Mouse (Mus musculus) thymus, postnatal 4 days (tissue): ENCODE measurements around the gene Gm45521.

Experiments used
- DNase-seq: peaks from one replicate; pipeline ENCODE4 v3.0.0; 2021

The Gm45521 gene

DNA sequence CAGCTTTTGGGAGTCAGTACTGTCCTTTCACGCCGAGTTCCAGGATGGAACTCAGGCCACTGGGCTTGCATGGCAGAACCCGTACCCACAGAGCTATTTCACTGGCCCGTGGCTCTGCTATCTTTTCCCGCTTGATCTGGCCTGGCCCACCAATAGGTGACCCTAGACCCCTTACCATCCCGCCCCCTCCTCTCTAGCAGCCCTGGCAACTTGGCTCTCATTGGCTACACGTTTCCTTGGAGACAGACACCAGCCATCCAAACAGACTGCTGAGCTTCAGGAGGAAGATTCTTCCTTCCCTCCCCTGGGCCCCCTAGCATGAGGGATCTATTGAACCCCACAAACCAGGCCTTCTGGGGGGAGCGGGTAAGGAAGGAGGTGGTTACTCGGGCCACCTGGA, at the start of gene Gm45521:
Gene Gm45521 (plus strand): TSS at position 240 of the 400 bp plus-strand sequence.
- DNase-seq = no peak

DNA sequence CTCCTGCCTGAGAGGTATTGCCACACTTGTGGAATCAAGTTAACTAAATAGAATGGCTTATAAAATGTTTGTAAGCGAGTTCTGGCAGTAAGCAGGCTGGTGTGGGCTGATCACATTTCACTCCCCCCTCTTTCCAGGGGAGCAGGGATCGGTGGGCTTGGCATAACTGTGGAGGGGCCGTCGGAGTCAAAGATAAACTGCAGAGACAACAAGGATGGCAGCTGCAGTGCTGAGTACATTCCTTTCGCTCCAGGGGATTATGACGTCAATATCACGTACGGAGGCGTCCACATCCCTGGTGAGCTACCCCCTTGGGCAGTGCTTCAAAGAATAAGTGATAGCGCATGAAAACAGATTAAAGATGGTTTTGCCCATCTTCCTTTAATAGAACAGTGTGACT, 47.6 kb upstream of the Gm45521 start:
- no peak for DNase-seq

DNA sequence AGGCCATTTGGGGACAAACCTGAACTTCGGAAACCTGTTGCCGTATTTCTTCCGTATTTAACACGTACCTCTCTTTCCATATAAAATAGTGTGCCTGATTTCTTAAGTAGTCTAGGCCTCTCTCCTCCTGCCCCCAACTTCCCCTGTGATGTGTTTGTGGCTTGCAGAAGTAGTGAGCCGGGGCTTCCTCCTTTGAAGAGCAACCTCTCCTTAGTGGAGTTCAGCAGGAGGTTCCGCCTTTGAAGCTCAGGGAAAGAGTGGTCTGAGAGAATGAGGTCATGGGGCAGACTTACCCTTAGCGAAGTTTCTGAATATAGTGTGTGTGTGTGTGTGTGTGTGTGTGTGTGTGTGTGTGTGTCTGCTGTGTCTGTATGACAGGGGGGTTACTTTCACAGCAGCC, 43.2 kb upstream of the Gm45521 start:
- peak; percentile 47 for DNase-seq

DNA sequence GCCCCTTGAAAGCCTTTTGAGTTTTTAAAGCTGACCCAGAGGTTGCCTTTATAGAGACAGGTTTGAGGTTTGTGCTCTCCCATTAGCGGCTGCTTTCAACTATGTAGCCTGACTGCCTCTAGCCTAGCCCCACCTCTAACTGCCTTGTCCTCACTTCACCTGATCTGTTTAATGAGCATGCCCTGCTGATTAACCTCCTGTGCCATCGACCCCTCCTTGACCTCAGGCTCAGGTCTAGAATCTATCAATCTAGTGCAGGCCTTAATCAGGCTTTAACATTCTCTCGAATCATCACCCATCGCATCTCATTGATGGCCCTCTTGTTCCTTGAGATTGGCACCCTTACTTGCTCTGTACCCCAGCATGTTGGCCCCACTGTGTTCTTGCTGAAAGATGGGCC, 42.6 kb upstream of the Gm45521 start:
- DNase-seq = no peak

DNA sequence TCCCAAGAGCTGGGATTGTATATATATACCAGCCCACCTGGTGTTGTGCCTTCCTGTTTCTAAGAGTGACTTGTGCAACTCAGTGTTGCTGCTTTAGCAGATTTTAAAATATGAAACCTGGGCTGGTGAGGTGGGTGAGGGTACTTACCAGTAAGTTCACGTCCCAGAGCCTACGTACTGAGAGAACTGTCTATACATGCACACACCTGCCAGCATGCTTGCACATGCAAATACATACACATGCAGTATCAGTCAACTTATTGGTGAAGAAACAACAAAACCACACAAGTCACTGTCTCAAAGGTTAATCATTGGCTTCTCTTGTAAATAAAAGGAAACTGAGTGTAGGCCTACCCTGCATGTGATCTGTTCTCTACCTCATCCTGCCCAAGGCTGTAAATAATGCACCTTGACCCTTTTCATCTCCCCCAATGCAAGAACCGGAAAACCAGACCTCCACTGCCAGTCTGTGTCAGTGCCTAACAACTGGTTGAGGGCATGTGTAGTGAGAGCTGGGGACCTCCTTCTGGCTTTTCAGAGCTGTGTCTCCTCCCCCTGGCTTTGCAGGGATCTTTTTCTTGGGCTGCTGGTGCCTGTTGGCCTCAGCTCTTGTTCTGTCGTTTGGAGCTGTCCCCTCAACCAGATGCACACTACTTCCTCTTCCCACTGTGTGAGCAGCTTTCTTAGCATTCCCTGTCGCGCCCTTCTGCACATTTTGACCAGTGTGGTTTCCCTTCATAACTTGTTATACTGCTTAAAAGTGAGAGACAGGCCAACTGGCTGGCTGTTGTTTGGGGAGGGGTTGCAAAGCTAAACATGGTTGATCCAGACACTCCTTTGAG, 38.7 kb upstream of the Gm45521 start:
- no peak for DNase-seq

DNA sequence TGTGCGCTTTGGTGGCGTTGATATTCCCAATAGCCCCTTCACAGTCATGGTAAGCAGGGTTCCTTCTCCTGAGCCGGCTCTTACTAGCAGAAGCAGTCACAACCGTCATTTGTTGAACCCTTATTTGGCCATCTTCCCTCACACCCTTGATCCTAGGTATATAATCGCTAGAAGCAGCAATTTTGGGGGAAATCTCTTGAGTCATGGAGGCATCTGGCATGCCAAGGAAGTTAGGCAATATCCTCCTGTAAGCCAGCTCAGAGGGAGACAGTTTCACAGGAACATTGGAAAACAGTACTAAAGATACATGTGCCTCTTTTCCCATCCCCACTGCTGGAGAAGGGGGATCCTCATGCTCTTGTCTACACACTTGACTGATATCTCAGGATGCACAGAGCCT, 37.8 kb upstream of the Gm45521 start:
- DNase-seq = no peak

DNA sequence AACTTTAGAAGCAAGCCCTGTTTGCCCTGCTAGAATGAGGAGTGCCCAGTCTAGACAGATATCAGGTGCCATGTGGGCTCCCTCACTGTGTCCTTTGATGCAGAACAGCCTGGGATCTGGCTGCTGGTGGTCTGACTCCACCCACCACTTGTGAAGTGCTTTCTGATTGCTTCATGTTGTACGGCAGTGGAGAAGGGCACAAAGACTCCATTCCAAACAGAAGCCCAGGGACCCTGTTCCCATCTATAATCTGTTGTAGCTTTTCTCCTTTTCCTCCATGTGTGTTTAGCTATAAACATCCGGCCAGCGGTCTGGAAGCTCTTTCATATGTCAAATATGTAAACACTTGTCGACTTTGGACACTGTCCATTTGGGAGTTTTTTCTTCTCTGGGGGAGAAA, 37.2 kb upstream of the Gm45521 start:
- DNase-seq = no peak

DNA sequence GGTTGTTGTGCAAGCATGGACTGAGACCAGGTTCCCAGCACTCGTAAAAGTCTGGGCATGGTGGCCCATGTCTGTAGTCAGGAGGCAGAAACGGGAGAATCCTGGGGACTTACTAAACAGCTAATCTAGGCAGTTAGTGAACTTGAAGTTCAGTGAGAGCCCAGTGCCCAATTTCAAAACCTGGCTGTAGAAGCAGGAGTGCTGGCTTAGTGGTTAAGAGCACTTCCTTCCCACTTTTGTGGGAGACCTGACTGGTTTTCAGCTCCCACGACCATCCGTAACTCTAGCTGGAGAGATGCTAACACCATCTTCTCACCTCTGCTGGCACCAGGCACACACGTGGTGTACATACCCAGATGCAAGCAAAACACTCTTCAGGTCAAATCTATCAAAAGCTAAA, 35.6 kb upstream of the Gm45521 start:
- DNase-seq = no peak

DNA sequence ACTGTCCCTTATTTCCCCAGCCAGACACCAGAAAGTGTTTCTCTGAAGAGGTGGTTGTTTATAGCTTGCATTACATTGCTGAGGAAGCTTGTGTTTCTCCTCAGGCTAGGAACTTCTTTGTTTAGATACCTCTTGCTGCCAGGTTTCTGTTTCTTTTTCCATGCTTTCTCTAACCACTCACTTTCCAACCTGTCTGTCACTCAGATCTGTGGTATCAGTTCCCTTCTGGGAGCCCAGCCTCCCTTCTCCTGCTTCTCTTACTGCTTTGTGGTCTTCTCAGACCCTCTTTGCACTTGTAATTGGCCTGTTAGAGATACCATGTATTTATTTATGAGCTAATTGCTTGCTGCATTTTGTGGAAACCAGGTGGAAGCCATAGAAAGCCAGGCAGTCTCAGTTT, 33.5 kb upstream of the Gm45521 start:
- no peak for DNase-seq

DNA sequence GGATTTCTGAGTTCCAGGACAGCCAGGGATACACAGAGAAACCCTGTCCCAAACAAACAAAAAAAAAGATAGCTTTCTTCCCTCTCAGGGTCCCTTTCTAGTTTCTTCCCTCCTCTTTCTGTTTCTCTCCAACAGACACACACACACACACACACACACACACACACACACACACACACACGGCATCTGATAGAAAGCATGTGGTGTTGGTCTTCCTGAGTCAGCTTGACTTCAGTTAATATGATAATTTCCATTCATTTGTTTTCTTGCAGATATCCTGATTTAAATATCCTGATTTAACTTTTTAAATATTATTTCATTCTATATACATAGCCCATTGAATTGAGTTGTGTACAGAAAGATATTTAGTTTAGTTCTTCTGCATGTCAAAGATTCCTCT, 28.7 kb upstream of the Gm45521 start:
- DNase-seq = no peak

DNA sequence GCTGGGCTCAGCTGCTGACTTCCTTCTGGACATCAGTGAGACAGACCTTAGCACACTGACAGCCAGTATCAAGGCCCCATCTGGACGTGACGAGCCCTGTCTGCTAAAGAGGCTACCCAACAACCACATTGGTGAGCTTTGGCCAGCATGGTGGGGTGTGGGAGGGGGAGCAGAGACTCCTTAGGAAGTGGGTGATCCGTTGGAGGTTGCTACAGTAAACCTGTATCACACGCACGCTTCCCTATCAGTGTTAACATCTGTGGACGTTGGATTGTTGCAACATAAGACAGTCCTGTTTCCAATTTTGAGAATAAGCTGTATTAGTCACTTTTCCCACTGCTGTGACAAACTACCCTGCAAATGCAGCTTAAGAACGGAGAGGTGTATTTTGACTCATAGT, 28.1 kb upstream of the Gm45521 start:
- no peak for DNase-seq

DNA sequence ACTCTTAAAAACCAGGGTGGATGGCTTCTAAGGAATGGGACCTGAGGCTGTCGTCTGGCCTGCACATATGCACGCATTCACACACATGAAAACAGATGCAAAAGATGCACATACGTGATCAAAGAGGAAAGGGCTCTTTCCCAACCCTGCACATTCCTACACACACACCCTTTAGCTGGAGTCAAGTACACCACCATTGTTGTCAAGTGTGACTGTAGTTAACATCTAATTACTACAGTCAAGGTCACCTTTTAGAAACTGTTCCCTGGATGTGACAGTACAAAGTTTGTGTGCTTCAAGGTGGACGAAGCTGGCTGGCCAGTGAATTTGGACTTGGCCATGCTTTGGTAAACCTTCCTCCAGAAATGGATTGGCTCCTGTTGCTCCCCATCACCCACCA, 24.9 kb upstream of the Gm45521 start:
- DNase-seq = no peak

DNA sequence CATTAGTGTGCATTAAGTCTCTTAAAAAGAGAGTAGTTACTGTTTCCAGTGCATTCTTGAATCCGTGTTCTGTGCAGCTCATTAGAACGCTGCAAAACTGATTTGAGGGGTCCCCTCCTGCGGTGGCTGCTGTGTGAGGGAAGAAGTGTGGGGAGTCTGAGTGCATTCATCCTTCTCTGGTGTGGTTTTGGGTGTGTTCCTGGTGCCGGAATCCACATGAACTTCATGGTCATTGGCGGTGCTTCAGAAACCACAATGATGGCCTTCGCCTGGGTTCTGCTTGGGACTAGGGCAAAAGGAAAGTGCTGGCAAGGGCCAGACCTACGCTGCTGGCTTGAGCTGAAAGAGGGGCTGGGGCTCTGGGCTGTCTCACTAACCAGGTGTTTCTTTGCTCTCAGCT, 22.9 kb upstream of the Gm45521 start:
- DNase-seq = no peak

DNA sequence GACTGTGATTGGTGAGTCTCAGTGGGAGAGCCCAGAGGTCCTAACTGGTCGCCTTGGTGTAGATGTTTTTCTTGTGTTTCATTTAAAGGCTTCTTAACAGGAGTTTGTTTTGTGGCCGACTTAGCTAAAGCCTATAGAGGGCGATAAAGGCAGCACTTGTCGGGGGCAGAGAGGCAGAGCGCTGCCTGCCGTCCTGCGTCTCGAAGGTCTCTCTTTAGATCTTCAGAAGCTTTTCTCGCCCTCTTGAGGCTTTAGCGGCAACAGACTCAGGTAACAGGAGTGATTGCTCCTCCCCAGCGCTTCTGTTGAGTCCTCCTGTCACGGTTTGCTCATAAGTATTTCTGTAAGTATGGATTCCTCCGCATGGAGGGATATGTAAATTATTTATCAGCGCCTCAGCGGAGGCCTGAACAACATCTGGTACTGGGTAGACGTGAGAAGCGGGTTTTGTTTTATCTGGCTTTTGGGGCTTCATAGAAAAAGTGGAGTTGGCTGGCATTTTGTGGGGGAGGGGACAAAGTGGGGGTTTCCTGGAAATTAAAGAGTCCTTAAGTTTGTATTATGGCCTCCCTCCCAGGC, 19.9 kb upstream of the Gm45521 start:
- peak; percentile 60 for DNase-seq

DNA sequence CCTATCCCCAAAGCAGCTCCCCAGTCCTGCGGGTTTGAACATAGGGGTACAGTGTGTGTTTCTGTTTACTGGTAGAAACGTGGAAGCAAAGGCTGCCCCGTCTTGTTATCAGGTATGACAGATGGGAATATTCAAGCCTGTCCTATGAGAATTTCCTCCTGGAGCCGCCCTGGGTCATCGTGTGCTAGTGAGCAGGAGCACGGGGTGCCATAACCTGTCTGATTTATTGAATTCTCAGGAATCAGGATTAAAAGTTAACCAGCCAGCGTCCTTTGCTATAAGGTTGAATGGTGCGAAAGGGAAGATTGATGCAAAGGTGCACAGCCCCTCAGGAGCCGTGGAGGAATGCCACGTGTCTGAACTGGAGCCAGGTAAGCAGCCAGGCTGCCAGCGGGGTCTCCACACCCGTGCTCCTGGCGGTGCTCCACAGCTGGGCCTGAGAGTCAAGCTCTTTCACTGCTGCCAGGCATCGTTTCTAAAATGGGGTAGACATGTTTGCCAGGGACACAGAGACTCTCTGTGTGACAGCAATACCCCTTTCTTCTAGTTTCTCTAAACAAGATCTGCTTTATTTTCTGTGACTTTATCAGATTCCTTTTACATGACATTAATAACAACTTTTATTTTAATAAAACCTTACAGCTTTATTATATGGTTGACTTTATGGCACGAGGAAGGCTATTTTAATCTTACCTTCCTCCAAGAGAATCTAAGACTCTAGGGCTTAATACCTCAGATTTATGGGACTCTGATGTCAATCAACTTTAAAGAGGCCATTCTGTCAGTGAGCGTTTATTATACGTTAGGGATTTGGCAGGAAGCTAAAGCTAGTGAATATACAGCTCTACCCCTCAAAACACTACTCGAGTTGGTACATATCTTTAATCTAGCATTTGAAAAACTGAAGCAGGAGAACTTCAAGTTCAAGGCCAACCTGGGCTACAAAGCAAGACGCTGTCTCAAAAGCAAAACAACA, 18.0 kb upstream of the Gm45521 start:
- DNase-seq = no peak

DNA sequence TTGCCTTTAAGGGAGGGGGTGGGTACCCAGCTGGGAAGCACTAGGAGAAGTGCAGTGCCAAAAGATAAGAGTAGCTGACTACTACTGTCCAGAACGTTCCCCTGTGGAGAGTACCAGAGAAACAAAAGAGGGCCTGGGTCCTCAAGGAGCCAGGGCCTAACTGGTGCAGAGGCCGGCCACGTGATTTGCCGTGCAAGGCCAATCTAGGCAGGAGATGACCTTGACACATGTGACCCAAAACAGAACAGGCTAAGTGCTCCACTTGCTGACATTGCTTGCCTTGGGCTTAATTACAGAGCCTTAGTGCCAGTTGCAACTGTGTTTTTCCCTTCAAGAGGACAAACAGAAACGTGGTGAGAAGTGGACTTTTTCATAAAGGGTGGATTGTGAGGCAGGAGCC, 15.7 kb upstream of the Gm45521 start:
- DNase-seq = no peak

DNA sequence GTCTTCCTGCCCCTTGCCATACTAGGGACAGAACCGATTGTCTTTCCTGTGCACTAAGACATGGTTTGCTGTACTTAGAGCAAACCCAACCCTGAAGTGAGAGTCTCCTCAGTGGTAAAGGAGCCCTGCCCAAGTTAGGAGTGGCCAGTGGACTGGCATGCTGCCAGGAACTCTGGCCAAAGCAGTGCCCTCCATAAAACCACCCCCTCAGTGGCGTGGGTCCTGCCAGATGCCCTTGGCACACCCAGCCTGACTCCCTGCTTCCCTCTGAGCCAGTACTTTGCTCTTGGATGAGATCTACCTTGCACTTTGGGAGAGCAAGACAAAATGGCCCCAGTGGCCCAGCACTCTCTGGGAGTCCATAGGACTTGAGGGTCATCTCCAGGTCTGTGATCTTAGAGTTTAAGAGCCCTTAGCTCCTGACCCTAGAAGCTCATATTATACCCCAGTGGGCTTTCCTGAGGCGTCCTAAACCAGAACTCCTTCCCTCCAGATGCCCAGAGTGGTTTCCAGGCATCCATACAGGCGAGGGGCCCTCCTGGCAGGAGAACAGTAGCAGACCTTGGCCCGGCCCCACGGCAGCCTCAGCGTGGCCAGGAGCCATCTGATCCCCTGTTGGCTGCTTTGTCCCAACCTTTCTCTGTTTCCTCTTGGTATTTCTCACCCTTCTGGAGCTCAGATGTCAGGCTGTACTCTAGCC, 13.8 kb upstream of the Gm45521 start:
- DNase-seq = no peak

DNA sequence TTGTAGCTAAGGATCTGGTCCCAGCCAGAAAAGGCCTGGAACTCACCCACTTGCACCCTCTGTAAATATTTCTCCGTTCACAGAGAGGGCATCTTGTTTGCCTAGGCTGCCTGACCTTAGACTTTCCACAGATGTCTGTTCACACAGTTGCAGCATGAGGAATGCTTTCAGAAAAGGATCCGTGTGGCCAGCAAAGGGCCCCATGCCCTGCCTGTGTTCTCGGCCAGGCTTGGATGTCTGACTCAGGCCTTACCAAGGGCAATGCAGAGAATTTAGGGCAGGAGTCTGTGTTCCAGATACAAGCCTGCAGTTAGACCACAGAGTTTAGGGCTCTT, 13.3 kb upstream of the Gm45521 start:
- DNase-seq = no peak

DNA sequence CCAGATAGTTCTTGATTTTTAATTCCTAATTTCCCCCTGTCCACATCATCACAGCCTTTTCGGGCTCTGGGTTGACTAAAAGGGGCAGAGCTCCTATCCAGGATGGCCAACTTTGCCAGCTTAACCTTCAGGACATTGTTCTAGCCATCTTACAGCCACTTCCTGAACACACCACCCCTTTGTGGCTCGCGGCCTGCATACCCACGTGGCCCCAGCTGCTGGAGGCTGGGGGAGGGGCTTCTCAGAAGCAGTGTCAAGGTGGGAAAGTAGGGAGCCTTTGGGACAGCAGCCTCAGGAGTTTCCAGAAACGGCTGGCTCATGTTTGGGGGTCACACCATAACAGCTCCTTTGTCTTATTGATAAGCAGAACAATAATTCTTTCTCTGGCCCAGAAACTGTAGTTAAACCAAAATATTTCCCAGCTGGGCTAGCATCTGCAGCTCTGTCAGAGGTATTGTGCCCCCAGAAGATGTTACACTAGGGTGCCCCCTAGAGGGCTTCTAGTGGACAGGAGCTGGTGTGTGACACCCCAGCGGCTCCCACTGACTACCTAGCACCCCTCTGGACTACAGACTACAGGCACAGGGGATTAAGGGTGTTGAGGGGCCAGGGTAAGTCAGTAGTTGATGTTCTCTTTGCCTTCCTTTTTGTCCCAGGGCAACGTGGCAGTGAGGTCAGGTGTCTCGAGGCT, 12.6 kb upstream of the Gm45521 start:
- peak; percentile 68 for DNase-seq

DNA sequence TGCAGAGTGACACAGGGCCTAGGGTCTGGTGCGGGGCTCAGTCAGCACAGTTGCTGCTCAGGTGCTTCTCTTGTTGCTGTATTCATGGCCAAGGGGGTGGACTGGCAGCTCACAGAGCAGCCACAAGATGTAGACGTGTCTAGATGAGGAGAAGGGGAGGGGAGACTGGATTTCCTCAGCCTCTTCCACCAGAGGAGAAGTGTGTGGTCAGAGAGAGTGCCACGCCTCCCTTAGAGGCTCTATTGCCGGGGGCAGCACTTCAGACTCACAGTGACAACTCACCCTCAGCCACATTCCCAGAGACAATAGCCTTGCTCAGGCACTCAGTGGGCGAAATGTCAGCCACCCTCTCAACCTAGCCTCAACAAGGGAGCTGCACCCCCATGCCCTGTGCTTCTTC, 11.8 kb upstream of the Gm45521 start:
- no peak for DNase-seq

DNA sequence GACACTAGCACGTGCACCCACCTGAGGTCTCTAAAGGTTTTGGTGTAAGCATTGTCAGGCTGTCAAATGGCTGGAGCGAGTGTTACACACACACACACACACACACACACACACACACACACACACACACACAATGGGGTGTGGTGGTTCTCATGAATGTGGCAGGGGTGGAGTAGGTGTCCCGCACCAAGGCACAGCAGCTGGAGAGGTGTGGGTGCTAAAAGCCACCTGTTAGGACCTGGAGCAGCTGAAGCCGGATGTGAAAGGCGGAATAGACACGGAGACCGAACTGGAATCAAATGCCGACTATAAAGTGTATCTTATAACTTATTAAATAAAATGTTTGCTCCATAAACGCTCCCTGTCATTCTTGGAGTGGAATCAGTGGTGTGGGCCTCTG, 5.9 kb upstream of the Gm45521 start:
- DNase-seq = no peak

DNA sequence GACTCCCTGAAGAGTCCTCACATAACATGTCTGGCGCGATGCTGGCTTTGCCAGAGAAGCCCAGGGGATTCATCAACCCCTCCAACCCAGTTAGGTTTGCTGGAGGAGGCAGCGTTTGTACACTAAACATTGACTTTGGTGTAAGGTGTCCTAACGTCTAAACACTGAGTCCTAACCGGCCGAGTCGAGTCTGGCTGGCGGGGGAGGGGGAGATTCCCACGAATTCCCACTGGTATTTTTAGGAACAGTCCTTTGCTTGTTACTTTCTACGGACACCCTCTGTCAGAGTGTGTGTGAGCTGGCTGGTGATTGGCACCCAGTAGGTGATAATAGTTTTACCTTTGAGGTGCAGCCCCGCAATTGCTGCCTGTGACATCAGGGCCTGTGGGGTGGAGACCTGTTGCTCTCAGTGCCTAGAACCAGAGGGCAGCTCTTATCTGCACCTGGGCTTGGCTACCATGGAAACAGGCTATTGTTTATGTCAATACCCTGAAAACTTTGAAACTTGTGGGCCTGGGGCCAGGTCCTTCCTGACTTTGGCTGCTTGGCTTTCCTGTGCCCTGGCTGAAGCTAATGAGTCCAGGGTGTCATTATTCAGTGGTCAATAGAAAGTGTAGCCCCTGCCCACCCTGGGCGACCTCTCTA, 4.4 kb upstream of the Gm45521 start:
- no peak for DNase-seq
